Mouse (Mus musculus): Measurements from ENCODE around the gene Herc3. TPM values are rescaled to one million over a fixed set of nuclear protein-coding genes. Genes with fewer than 3 reads are reported as not detected.

Herc3 gene
- polyA plus RNA-seq, 1 experiment from 2014 or later = 7.7 TPM

DNA sequence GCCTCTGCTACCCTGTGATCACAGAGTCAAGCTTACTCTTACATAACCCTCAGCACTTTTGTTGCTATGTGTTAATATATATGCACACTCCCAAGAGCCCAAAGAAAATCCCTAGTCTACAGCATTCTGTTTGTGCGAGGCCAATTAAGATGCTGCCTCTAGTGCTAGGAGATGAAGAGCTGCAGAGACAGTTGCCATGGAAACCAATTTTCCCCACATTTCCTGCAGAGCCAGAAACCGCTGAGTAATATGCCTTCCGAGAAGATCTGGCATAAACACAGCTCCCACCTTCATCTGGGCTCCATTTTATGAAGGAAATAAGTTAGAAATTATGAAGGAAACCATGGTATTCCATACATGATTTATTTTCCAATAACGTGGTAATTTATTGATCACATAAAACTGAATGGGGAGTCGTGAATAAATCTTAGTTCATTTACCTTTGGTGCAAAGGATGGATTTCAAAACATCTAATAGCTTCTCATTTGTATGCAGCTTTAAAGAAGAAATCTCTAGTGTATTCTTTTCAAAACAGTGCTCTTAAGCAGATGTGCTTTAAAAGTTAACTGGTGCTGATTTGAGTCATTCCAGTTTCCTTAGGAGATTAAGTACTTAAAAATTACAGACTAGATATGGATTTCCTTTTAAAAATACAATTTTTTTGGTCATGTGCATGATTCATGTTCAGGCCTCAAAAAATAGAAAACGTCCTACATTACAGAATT is 102.1 kb downstream of the Herc3 start:
- Histone ChIP-seq H3K4me2 (ENCODE audit: low read depth) (no peak overlapping the region), H3K27me3 (ENCODE audit: control insufficient read depth, insufficient read depth, low read length) (no peaks in the 10 kb centered on the region), H3K4me1 (ENCODE audit: control insufficient read depth, insufficient read depth, low read length) (peaks cover 5% of the 10 kb centered on the region; the same call in 1 of the 2 replicates), H3K4me3 (ENCODE audit: low read depth, low read length) (no peak overlapping the region), H3K9me3 (ENCODE audit: control insufficient read depth, low read length) (no peaks in the 10 kb centered on the region), H3K27ac (ENCODE audit: low read depth, low read length) (no peak overlapping the region), H3K36me3 (ENCODE audit: control insufficient read depth, insufficient read depth, low read length) (no peaks in the 10 kb centered on the region), H3K9ac (ENCODE audit: low read length) (no peak overlapping the region)
- ATAC-seq (ENCODE audit: insufficient read depth, low FRiP score, low TSS enrichment) = peak; percentile 86
- WGBS = 48% methylated on average over 6 of the region's 6 CpGs
- peak; percentile 60 for DNase-seq (ENCODE audit: low spot score)

DNA sequence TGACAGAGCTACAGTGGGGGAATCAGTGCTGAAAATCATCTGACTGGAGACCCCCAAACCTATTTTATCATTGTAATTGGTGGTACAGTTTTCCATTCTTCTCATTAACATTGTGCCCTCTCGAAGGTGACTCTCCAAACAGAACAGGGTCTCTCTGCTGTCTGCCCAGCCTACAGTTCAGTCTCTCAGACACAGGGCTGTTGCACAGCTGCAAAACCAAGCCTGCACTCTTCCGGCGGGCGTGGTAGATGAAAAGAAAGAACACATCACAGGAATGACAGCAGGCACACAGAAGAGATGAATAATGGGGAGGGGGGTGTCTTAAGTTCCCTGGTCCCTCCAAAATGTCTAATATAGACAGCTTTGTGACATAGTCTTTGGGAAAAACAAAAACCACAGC is 102.9 kb downstream of the Herc3 start:
- DNase-seq (ENCODE audit: low spot score) (no peak), ATAC-seq (ENCODE audit: insufficient read depth, low FRiP score, low TSS enrichment) (no peak)
- Histone ChIP-seq H3K27ac (ENCODE audit: low read depth, low read length) (no peak overlapping the region), H3K27me3 (ENCODE audit: control insufficient read depth, insufficient read depth, low read length) (no peaks in the 10 kb centered on the region), H3K4me1 (ENCODE audit: control insufficient read depth, insufficient read depth, low read length) (peaks cover 5% of the 10 kb centered on the region; the same call in 1 of the 2 replicates), H3K9ac (ENCODE audit: low read length) (no peak overlapping the region), H3K4me2 (ENCODE audit: low read depth) (no peak overlapping the region), H3K4me3 (ENCODE audit: low read depth, low read length) (no peak overlapping the region), H3K9me3 (ENCODE audit: control insufficient read depth, low read length) (no peaks in the 10 kb centered on the region), H3K36me3 (ENCODE audit: control insufficient read depth, insufficient read depth, low read length) (no peaks in the 10 kb centered on the region)
- 76% methylated on average over 4 of the region's 4 CpGs for WGBS

DNA sequence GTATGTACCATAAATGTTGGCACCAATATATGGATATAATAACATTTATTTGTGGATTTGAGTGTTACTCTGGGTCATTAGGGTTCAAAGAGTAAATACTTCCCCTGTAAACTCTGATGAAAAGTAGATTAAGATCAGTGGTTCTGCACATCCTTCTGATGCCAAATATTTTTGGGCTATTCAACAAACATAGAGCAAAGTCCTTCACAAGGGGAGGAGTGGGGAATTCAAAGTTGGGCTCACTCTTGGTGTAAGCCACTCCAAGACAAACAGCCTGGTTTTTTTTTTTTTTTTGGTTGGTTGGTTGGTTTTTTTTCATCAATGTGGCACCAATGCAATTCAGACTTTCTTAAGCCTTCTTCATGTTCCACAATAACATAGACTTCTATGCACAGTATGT is 106.5 kb downstream of the Herc3 start:
- no peaks in the 10 kb centered on the region for H3K36me3 ChIP-seq (ENCODE audit: control insufficient read depth, insufficient read depth, low read length)
- no peak overlapping the region for H3K4me3 ChIP-seq (ENCODE audit: low read depth, low read length)
- no peak for DNase-seq (ENCODE audit: low spot score)
- peaks cover 5% of the 10 kb centered on the region; the same call in 1 of the 2 replicates for H3K4me1 ChIP-seq (ENCODE audit: control insufficient read depth, insufficient read depth, low read length)
- H3K27me3 ChIP-seq (ENCODE audit: control insufficient read depth, insufficient read depth, low read length) = no peaks in the 10 kb centered on the region
- H3K9ac ChIP-seq (ENCODE audit: low read length) = no peak overlapping the region
- no peak for ATAC-seq (ENCODE audit: insufficient read depth, low FRiP score, low TSS enrichment)
- no peak overlapping the region for H3K4me2 ChIP-seq (ENCODE audit: low read depth)
- no peak overlapping the region for H3K27ac ChIP-seq (ENCODE audit: low read depth, low read length)
- no peaks in the 10 kb centered on the region for H3K9me3 ChIP-seq (ENCODE audit: control insufficient read depth, low read length)

DNA sequence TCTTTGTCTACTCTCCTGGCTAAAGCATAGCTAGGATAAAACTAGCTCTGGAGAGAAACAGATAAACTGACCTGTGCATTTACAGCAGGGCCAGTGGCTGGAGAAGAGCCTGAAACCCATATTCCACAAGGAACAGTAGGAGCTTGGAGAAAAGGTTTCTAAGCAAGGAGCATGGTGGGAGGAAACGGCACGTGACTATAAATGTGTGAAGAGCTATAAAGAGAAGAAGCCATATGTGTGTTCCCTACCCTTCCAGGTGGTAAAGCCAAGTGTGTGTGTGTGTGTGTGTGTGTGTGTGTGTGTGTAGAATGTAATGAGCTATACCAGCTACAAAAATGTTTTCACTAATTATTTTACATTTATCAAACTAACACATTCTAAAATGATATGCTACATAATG is 111.0 kb downstream of the Herc3 start:
- no peak for DNase-seq (ENCODE audit: low spot score)
- H3K27me3 ChIP-seq (ENCODE audit: control insufficient read depth, insufficient read depth, low read length) = no peaks in the 10 kb centered on the region
- no peak overlapping the region for H3K9ac ChIP-seq (ENCODE audit: low read length)
- H3K36me3 ChIP-seq (ENCODE audit: control insufficient read depth, insufficient read depth, low read length) = no peaks in the 10 kb centered on the region
- WGBS = 91% methylated on average over 2 of the region's 2 CpGs
- no peaks in the 10 kb centered on the region for H3K4me1 ChIP-seq (ENCODE audit: control insufficient read depth, insufficient read depth, low read length)
- H3K4me2 ChIP-seq (ENCODE audit: low read depth) = no peak overlapping the region
- H3K4me3 ChIP-seq (ENCODE audit: low read depth, low read length) = no peak overlapping the region
- H3K27ac ChIP-seq (ENCODE audit: low read depth, low read length) = no peak overlapping the region
- ATAC-seq (ENCODE audit: insufficient read depth, low FRiP score, low TSS enrichment) = no peak
- H3K9me3 ChIP-seq (ENCODE audit: control insufficient read depth, low read length) = no peaks in the 10 kb centered on the region

DNA sequence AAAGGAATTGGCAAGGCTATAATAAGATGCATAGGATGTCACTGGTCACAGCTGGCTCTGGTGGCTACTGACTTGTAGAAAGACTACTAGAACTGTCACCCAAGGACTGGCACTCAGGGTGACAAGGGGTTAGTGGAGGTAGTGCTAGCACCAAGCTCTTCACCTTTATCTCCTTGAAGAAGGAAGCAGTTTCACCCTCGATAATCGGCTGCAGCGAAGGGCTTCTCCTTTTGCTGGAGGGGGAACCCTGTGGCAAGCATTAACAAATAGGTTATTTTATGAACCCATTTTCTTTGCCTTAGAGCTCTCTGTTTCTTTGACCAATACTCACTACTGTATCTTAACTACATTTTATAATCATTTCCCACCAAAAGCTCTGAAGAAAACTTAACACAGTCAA is 112.7 kb downstream of the Herc3 start:
- no peak for ATAC-seq (ENCODE audit: insufficient read depth, low FRiP score, low TSS enrichment)
- Histone ChIP-seq H3K4me2 (ENCODE audit: low read depth) (no peak overlapping the region), H3K4me3 (ENCODE audit: low read depth, low read length) (no peak overlapping the region), H3K4me1 (ENCODE audit: control insufficient read depth, insufficient read depth, low read length) (no peaks in the 10 kb centered on the region), H3K27me3 (ENCODE audit: control insufficient read depth, insufficient read depth, low read length) (no peaks in the 10 kb centered on the region), H3K27ac (ENCODE audit: low read depth, low read length) (no peak overlapping the region), H3K36me3 (ENCODE audit: control insufficient read depth, insufficient read depth, low read length) (no peaks in the 10 kb centered on the region), H3K9ac (ENCODE audit: low read length) (no peak overlapping the region), H3K9me3 (ENCODE audit: control insufficient read depth, low read length) (no peaks in the 10 kb centered on the region)
- WGBS = 89% methylated on average over 3 of the region's 3 CpGs
- no peak for DNase-seq (ENCODE audit: low spot score)

DNA sequence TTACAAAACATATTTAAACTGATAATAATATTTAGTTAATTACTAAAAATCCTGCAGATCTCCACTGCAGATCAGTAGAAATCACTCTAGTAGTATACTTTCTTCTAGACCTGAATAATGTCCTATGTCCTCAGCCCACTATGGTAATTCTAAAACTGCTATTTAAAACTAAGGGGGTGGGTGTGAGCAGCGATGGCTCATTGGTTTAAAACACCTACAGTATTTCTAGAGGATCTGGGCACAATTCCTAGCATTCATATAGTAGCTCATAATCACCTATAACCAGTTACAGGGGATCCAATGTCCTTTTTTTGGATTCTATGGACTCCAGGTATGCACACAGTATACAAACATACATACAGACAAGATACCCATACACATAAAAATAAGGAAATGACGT is 115.0 kb downstream of the Herc3 start:
- Histone ChIP-seq H3K27ac (ENCODE audit: low read depth, low read length) (no peak overlapping the region), H3K27me3 (ENCODE audit: control insufficient read depth, insufficient read depth, low read length) (no peaks in the 10 kb centered on the region), H3K9ac (ENCODE audit: low read length) (no peak overlapping the region), H3K4me3 (ENCODE audit: low read depth, low read length) (no peak overlapping the region), H3K4me1 (ENCODE audit: control insufficient read depth, insufficient read depth, low read length) (no peaks in the 10 kb centered on the region), H3K4me2 (ENCODE audit: low read depth) (no peak overlapping the region), H3K36me3 (ENCODE audit: control insufficient read depth, insufficient read depth, low read length) (no peaks in the 10 kb centered on the region), H3K9me3 (ENCODE audit: control insufficient read depth, low read length) (no peaks in the 10 kb centered on the region)
- 64% methylated on average over 2 of the region's 2 CpGs for WGBS
- DNase-seq (ENCODE audit: low spot score) (no peak), ATAC-seq (ENCODE audit: insufficient read depth, low FRiP score, low TSS enrichment) (no peak)

DNA sequence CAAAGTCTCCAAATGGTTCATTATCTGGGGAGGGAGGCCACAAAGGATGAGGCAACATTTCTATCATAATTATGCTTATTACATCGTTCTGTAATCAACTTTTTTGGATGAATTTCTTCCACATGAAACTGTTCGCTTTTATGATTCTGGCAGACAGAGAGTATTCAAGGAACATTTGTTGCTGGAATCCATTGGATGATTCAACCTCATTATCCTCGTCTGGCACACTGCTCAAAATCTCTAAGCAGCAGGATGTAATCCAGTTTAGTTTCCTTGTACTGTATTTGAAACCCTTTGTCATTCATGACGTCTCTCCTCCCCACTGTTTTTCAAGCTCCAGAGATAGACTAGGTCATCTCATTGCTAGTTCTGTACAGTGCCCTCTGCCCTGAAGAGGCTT is 115.6 kb downstream of the Herc3 start:
- H3K9ac ChIP-seq (ENCODE audit: low read length) = no peak overlapping the region

DNA sequence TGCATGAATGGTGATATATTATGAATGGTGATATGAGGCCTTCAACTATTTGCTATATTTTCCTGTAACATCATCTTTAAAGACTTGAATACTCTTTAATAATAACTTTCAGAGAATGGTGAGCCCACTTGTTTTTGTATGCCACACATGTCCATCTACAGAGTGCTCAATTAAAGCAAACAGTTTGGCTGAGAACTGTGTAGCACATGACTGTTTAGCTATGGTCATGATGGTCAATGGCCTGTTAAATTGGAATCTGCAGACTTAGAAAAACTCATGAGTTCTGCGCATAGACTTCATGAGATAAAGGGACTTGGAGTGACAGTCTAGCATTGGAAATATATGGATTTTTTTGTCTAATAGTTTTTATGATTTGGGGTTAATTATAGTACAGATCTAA is 119.1 kb downstream of the Herc3 start:
- no peak for DNase-seq (ENCODE audit: low spot score)
- no peak overlapping the region for H3K27ac ChIP-seq (ENCODE audit: low read depth, low read length)
- no peak overlapping the region for H3K9ac ChIP-seq (ENCODE audit: low read length)
- no peaks in the 10 kb centered on the region for H3K27me3 ChIP-seq (ENCODE audit: control insufficient read depth, insufficient read depth, low read length)
- no peak overlapping the region for H3K4me3 ChIP-seq (ENCODE audit: low read depth, low read length)
- WGBS = 92% methylated on average over 1 of the region's 1 CpGs
- H3K4me2 ChIP-seq (ENCODE audit: low read depth) = no peak overlapping the region
- no peaks in the 10 kb centered on the region for H3K36me3 ChIP-seq (ENCODE audit: control insufficient read depth, insufficient read depth, low read length)
- no peaks in the 10 kb centered on the region for H3K9me3 ChIP-seq (ENCODE audit: control insufficient read depth, low read length)
- H3K4me1 ChIP-seq (ENCODE audit: control insufficient read depth, insufficient read depth, low read length) = no peaks in the 10 kb centered on the region
- no peak for ATAC-seq (ENCODE audit: insufficient read depth, low FRiP score, low TSS enrichment)

More for the DNA sequence above, 115.6 kb downstream of the Herc3 start:
- 86% methylated on average over 4 of the region's 4 CpGs for WGBS
- DNase-seq (ENCODE audit: low spot score) (no peak), ATAC-seq (ENCODE audit: insufficient read depth, low FRiP score, low TSS enrichment) (no peak)
- H3K27me3 ChIP-seq (ENCODE audit: control insufficient read depth, insufficient read depth, low read length) = no peaks in the 10 kb centered on the region
- H3K4me1 ChIP-seq (ENCODE audit: control insufficient read depth, insufficient read depth, low read length) = no peaks in the 10 kb centered on the region
- no peaks in the 10 kb centered on the region for H3K36me3 ChIP-seq (ENCODE audit: control insufficient read depth, insufficient read depth, low read length)
- H3K4me3 ChIP-seq (ENCODE audit: low read depth, low read length) = no peak overlapping the region
- H3K9me3 ChIP-seq (ENCODE audit: control insufficient read depth, low read length) = no peaks in the 10 kb centered on the region
- no peak overlapping the region for H3K27ac ChIP-seq (ENCODE audit: low read depth, low read length)
- no peak overlapping the region for H3K4me2 ChIP-seq (ENCODE audit: low read depth)

DNA sequence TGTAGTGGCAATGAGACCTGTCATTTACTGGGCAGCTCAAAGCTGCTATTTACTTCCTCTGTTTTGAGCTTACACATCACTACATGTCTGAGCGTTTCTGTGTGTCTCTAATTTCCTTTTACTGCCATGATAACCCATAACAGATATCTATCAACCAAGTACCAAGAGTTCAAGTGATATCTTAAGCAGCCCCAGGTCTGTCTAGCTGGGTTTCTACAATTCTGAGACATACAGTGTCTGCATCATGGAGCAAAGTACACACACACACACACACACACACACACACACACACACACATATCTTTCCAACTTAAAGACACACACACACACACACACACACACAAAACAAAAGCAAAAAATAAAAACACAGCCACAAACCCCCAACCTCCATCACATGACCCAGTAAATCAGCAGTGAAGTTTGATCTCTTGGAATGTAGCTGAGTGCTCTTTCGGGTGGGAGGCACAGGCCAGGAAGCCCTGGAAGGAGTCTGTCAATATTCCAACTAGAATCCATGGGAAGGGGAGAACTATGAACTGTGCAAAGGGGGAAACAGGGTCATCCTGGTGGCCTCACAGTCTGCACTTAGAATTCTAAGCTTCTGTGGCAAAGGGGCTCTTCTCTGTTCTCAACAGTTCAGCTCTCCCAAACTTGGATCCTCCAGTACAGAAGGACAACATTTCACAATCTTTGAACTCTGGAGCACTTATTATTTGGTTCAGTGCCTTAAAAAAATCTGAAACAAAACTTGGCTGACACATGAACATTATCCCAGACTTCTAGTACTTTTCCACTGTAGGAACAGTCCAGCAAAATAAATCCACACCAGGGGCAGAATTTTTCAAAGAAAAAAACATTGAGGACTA is 120.1 kb downstream of the Herc3 start:
- DNase-seq (ENCODE audit: low spot score) (no peak), ATAC-seq (ENCODE audit: insufficient read depth, low FRiP score, low TSS enrichment) (no peak)
- WGBS = 64% methylated on average over 2 of the region's 2 CpGs
- H3K36me3 ChIP-seq (ENCODE audit: control insufficient read depth, insufficient read depth, low read length) = no peaks in the 10 kb centered on the region
- H3K4me3 ChIP-seq (ENCODE audit: low read depth, low read length) = no peak overlapping the region
- H3K4me1 ChIP-seq (ENCODE audit: control insufficient read depth, insufficient read depth, low read length) = no peaks in the 10 kb centered on the region
- H3K9me3 ChIP-seq (ENCODE audit: control insufficient read depth, low read length) = no peaks in the 10 kb centered on the region
- H3K9ac ChIP-seq (ENCODE audit: low read length) = no peak overlapping the region
- no peak overlapping the region for H3K4me2 ChIP-seq (ENCODE audit: low read depth)
- no peak overlapping the region for H3K27ac ChIP-seq (ENCODE audit: low read depth, low read length)
- no peaks in the 10 kb centered on the region for H3K27me3 ChIP-seq (ENCODE audit: control insufficient read depth, insufficient read depth, low read length)

All from neural tube, embryonic 11.5 days (tissue).